Mouse (Mus musculus) brown adipose tissue, adult 24 weeks (tissue): ENCODE results near the gene Olfr38. TPM values are rescaled to one million over a fixed set of nuclear protein-coding genes. Genes with fewer than 3 reads are reported as not detected.

Experiments used
- polyA plus RNA-seq: library from polyadenylated mRNA; stranded (reverse); fragments of >200 nt; gene quantifications from 2 replicates; pipeline ENCODE4 v1.2.4, GENCODE M21; 2012; ENCODE audit not compliant: missing spikeins, insufficient read depth, insufficient read length

Gene Olfr38
- polyA plus RNA-seq, 1 experiment: not detected

Other genes starting within 250 kb of the Olfr38 start
- not detected in 2 replicates for gene Olfr455, start 208.8 kb upstream of the Olfr38 start, polyA plus RNA-seq
- gene Tcaf3, start 158.7 kb upstream of the Olfr38 start, polyA plus RNA-seq: not detected in 2 replicates
- 3.0 and 4.1 TPM in 2 replicates for gene Tcaf2, start 111.2 kb upstream of the Olfr38 start, polyA plus RNA-seq
- gene Tcaf1, start 46.3 kb upstream of the Olfr38 start, polyA plus RNA-seq: 7.3 and 8.3 TPM in 2 replicates
- not detected in 2 replicates for gene Olfr453, start 17.0 kb upstream of the Olfr38 start, polyA plus RNA-seq
- not detected in 2 replicates for gene Olfr452, start 28.7 kb downstream of the Olfr38 start, polyA plus RNA-seq
- gene Olfr450, start 55.5 kb downstream of the Olfr38 start, polyA plus RNA-seq: not detected in 2 replicates
- not detected in 2 replicates for gene Olfr449, start 78.0 kb downstream of the Olfr38 start, polyA plus RNA-seq
- gene Olfr448, start 134.0 kb downstream of the Olfr38 start, polyA plus RNA-seq: not detected in 2 replicates
- gene Olfr447, start 152.5 kb downstream of the Olfr38 start, polyA plus RNA-seq: not detected in 2 replicates
- gene Olfr446, start 165.0 kb downstream of the Olfr38 start, polyA plus RNA-seq: not detected in 2 replicates
- not detected in 2 replicates for gene Olfr444, start 192.7 kb downstream of the Olfr38 start, polyA plus RNA-seq